Mouse (Mus musculus) E14TG2a.4 (cell line): ENCODE measurements around the gene Srl.
A peak's percentile ranks its signal among the peaks of the same experiment; 100 is the strongest.
"Not testable (repeated sequence)": the region's sequence is repeated elsewhere in the genome, so short reads cannot be mapped to it uniquely, and the experiment has no call there.

ENCODE experiments used
- H3K27me3 ChIP-seq: 2 replicates; pipeline ENCODE4 v1.6.1; 2014; ENCODE audit warnings: low read length, control low read depth; ENCODE audit not compliant: insufficient read depth
- H3K36me3 ChIP-seq: 2 replicates; pipeline ENCODE4 v1.6.1; 2014; ENCODE audit warnings: low read length, control low read depth; ENCODE audit not compliant: insufficient read depth
- H3K4me1 ChIP-seq: replicated peaks from 2 replicates; pipeline ENCODE4 v1.6.1; 2014; ENCODE audit warnings: low read depth, low read length, control low read depth
- H3K4me3 ChIP-seq: replicated peaks from 2 replicates; pipeline ENCODE4 v1.5.1; 2014; ENCODE audit warnings: mild to moderate bottlenecking, low read length
- H3K9me3 ChIP-seq: 2 replicates; pipeline ENCODE4 v1.6.1; 2014; ENCODE audit warnings: low read length, control low read depth
- CTCF ChIP-seq: conservative IDR thresholded peaks from 2 replicates; pipeline ENCODE4 v1.5.1; 2014; ENCODE audit warnings: low read length
- NANOG ChIP-seq: IDR thresholded peaks from 2 replicates; pipeline ENCODE4 v1.6.1; 2014; ENCODE audit warnings: borderline replicate concordance, low read length, mixed read lengths
- POU5F1 ChIP-seq: IDR thresholded peaks from 2 replicates; pipeline ENCODE4 v1.6.1; 2014; ENCODE audit warnings: low read length, borderline replicate concordance

The Srl gene

GRCm38 (mm10) chr16:4541501-4542198 is at the start of gene Srl:
Gene Srl, minus strand, starts transcription at chr16:4541816.
- TF ChIP-seq CTCF (peak; percentile 64), POU5F1 (no peak)
- Histone ChIP-seq H3K36me3 (peaks cover 45% of the 10 kb centered on the region), H3K27me3 (no peaks in the 10 kb centered on the region), H3K4me1 (peaks cover 77% of the 10 kb centered on the region), H3K9me3 (no peaks in the 10 kb centered on the region), H3K4me3 (peak within 1 kb of the TSS; percentile 83)

- H3K36me3 ChIP-seq, result peaks cover 12% of the 10 kb centered on the region
- peaks cover 77% of the 10 kb centered on the region for H3K4me1 ChIP-seq
- no peak overlapping the region for H3K4me3 ChIP-seq
- no peak for TF ChIP-seq CTCF
- TF ChIP-seq POU5F1, result no peak
- H3K9me3 ChIP-seq, result no peaks in the 10 kb centered on the region
- H3K27me3 ChIP-seq, result no peaks in the 10 kb centered on the region
Observed at GRCm38 (mm10) chr16:4590236-4590635, 48.6 kb upstream of the Srl start.

- Histone ChIP-seq H3K4me3 (peak overlapping the region; percentile 55), H3K9me3 (no peaks in the 10 kb centered on the region), H3K36me3 (peaks cover 12% of the 10 kb centered on the region), H3K27me3 (no peaks in the 10 kb centered on the region), H3K4me1 (peaks cover 72% of the 10 kb centered on the region)
- TF ChIP-seq NANOG (no peak), POU5F1 (no peak), CTCF (no peak)
Observed at GRCm38 (mm10) chr16:4587516-4588210, 46.0 kb upstream of the Srl start.

- H3K36me3 ChIP-seq, result peaks cover 12% of the 10 kb centered on the region
- TF ChIP-seq CTCF (no peak), POU5F1 (no peak), NANOG (no peak)
- H3K9me3 ChIP-seq, result no peaks in the 10 kb centered on the region
- peaks cover 62% of the 10 kb centered on the region for H3K4me1 ChIP-seq
- no peaks in the 10 kb centered on the region for H3K27me3 ChIP-seq
- H3K4me3 ChIP-seq, result peak overlapping the region; percentile 78
Observed at GRCm38 (mm10) chr16:4586531-4587123, 45.0 kb upstream of the Srl start.

GRCm38 (mm10) chr16:4585642-4586530 is 44.3 kb upstream of the Srl start:
- H3K9me3 ChIP-seq, result no peaks in the 10 kb centered on the region
- TF ChIP-seq NANOG (no peak), CTCF (no peak), POU5F1 (no peak)
- H3K4me3 ChIP-seq, result peak overlapping the region; percentile 78
- peaks cover 55% of the 10 kb centered on the region for H3K4me1 ChIP-seq
- H3K27me3 ChIP-seq, result no peaks in the 10 kb centered on the region
- peaks cover 7% of the 10 kb centered on the region for H3K36me3 ChIP-seq

GRCm38 (mm10) chr16:4584438-4584837 is 42.8 kb upstream of the Srl start:
- H3K27me3 ChIP-seq, result no peaks in the 10 kb centered on the region
- no peaks in the 10 kb centered on the region for H3K9me3 ChIP-seq
- H3K36me3 ChIP-seq, result no peaks in the 10 kb centered on the region
- TF ChIP-seq CTCF (no peak), POU5F1 (no peak), NANOG (no peak)
- H3K4me1 ChIP-seq, result peaks cover 46% of the 10 kb centered on the region
- H3K4me3 ChIP-seq, result no peak overlapping the region

- TF ChIP-seq CTCF (no peak), NANOG (no peak), POU5F1 (no peak)
- no peaks in the 10 kb centered on the region for H3K9me3 ChIP-seq
- H3K27me3 ChIP-seq, result no peaks in the 10 kb centered on the region
- H3K4me1 ChIP-seq, result peaks cover 46% of the 10 kb centered on the region
- H3K4me3 ChIP-seq, result no peak overlapping the region
- no peaks in the 10 kb centered on the region for H3K36me3 ChIP-seq
Observed at GRCm38 (mm10) chr16:4583807-4584206, 42.2 kb upstream of the Srl start.

GRCm38 (mm10) chr16:4581179-4581578 is 39.6 kb upstream of the Srl start:
- peaks cover 39% of the 10 kb centered on the region for H3K4me1 ChIP-seq
- not testable (repeated sequence) for H3K27me3 ChIP-seq, H3K4me3 ChIP-seq, H3K9me3 ChIP-seq, H3K36me3 ChIP-seq
